Mouse (Mus musculus) 3134 (cell line): ENCODE data around the gene Ctdspl.
A peak's percentile ranks its signal among the peaks of the same experiment; 100 is the strongest.

ENCODE experiments used
- DNase-seq: peaks from one replicate; pipeline ENCODE4 v3.0.0-alpha.2; 2011; ENCODE audit warnings: low spot score; ENCODE audit not compliant: insufficient read length; ENCODE audit errors: extremely low read depth

The Ctdspl gene

GRCm38 (mm10) chr9:119051158-119051557 is 124.9 kb downstream of the Ctdspl start:
- peak; percentile 49 for DNase-seq

GRCm38 (mm10) chr9:119052154-119052944 is 126.1 kb downstream of the Ctdspl start, which contains the start of gene Vill:
Gene Vill, plus strand, starts transcription at chr9:119052778.
- peak; percentile 48 for DNase-seq

GRCm38 (mm10) chr9:119053964-119054576 is 127.8 kb downstream of the Ctdspl start:
- no peak for DNase-seq

DNA sequence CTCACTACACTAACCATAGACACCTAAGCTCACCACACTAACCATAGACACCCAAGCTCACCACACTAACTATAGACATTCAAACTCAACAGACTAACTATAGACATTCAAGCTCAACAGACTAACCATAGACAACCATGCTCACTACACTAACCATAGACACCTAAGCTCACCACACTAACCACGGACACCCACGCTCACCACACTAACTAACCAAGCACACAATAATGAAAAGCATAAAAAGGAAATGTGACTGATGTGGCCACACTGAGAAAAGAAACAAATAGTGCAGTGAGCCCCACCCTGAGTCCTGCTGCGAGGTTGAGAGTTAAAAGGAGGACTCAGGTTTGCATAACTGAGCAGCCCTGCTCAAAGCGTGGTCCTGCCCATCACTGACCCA is 129.1 kb downstream of the Ctdspl start:
- no peak for DNase-seq

DNA sequence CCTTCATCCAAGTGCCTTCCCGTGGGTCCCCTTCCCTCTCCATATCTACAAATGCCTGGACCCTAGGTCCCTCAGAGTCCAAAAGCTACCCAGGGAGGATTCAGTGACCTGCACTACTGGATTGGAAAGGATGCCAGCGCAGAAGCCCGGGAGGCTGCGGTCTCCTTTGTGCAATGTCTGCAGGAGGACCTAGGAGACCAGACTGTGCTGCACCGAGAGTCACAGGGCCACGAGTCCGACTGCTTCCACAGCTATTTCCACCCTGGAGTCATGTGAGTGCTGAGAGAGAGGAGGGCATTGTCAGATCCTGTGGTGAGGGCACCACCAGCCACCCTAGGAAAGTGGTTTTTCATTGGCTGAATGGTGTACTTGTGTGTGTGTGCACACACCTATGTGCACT is 132.0 kb downstream of the Ctdspl start:
- DNase-seq, result no peak

DNA sequence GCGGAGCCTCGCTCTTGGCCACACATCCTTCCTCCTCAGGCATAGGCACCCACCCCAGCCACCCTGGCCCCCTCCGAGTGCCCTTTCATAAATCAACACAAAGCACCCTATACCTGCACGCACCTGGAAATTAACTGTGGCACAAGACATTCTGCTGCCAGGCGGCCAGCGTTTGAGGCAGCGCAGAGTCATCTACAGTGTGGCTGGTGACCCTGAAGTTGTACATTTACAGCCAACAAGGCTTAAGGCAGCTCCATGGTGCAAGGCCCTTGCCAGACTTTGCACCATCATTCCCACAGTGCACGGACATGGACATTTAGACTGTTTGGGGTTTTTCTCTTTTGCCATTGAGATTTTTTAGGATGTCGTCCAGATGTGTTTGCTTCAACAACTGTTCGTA is 134.4 kb downstream of the Ctdspl start:
- DNase-seq, result no peak

GRCm38 (mm10) chr9:119063036-119063644 is 136.9 kb downstream of the Ctdspl start:
- no peak for DNase-seq

DNA sequence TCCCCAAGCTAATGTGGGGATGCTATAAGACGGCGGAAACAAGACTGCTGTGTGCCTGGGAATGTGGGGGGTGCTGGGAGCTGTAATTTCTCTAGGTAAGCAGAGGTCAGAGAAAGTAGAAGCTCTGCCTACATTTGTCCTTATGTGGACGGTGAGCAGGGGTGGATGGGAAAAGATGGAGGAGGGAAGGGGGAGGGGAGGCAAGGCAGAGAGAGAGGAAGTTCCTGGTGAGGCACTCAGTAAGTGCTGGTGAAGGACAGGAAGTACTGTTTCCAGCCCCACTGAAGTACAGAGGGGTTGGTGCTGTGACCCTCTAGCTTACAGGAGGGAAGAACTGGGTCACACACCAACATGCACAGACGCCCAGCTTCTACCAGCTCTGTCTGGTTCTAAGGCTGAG is 138.0 kb downstream of the Ctdspl start:
- DNase-seq, result no peak

- DNase-seq, result no peak
Measured at GRCm38 (mm10) chr9:119067601-119068000, 141.3 kb downstream of the Ctdspl start.

- DNase-seq, result no peak
Measured at GRCm38 (mm10) chr9:119068266-119068665, 142.0 kb downstream of the Ctdspl start.

GRCm38 (mm10) chr9:119070173-119070825 is 144.0 kb downstream of the Ctdspl start:
- DNase-seq, result no peak

- DNase-seq, result no peak
Measured at GRCm38 (mm10) chr9:119071786-119072185, 145.5 kb downstream of the Ctdspl start.

- DNase-seq, result no peak
Measured at GRCm38 (mm10) chr9:119073184-119073895, 147.1 kb downstream of the Ctdspl start.

DNA sequence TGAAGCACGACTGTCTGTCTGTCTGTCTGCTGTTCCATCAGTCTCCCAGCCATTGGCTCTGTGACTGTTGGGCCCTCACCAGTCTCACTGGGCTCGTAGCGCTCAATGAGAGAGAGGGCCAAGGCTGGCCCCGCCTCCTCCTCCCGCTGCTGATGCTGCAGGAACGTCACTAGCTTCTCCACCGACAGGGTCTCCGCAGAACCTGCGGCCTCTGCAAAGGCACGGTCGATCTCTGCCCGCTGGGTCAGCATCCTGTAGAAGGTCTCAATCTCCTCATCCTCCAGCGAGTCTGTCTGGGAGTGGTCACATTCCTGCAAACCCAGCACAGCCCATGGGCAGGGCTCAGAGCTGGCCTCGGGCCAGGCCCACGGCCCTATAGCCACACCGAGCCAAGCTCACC is 149.4 kb downstream of the Ctdspl start:
- no peak for DNase-seq

- DNase-seq, result no peak
Measured at GRCm38 (mm10) chr9:119080040-119080675, 153.9 kb downstream of the Ctdspl start.

DNA sequence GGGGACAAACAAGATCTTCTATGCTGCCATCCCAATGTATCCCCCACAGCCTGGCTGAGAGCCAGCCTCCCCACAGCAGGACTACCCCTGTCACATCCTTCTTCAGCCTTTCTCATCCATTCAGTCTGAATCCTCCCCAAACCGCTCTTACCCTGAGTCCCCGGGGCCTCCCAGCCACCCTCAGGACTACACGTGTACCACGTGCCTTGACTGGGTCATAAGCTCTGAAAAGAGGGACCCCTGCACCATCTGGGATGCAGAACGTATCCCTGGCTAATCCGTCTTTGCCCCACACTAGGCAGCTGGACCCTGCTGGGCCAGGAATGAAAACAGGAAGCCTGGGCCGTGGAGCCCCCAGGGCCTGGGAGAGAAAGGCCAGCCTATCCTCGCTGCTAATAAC is 155.8 kb downstream of the Ctdspl start:
- no peak for DNase-seq

DNA sequence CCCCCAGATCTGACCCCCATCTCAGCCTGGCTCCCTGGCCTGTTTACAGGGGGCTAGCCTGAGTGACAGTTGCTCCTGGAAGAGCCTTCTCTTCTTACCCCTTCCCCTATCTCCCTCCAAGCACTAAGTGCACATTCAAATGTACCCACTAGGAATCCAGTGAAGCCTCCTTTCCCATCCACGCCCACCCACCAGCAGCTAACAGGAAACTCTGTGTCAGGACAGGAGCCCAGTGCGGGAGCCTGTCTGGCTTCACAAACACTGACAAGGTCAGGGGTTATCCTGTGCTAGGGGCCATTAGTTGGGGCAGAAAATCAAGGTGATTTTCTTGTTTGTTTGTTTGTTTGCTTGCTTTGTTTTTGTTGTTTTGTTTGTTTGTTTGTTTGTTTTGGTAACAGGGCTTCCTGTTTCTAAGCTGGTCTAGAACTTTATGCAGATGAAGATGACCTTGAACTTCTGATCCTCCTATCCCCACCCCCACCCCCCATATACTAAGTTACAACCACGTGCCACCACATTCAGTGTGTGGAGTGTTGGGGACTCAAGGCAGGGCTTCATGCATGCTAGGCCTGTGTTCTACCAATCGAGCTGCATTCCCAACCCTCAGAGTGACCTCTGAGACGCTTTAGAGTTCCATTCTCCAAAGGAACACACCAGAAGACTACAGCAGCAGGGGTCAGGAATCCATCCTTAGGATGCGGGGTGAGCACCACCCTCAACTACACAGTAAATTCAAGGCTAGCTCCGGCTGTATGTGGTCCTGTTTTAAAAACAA is 156.6 kb downstream of the Ctdspl start:
- DNase-seq, result no peak

- no peak for DNase-seq
Measured at GRCm38 (mm10) chr9:119083966-119084365, 157.7 kb downstream of the Ctdspl start.

GRCm38 (mm10) chr9:119086451-119086850 is 160.2 kb downstream of the Ctdspl start:
- DNase-seq, result no peak
